Mouse (Mus musculus) urinary bladder, postnatal 36 days (tissue): Measurements from ENCODE around the gene Crot.
"Not testable (repeated sequence)": the region's sequence is repeated elsewhere in the genome, so short reads cannot be mapped to it uniquely, and the experiment has no call there.

Experiments used
- DNase-seq, 2 experiments: peaks; one replicate each; pipeline ENCODE4 v3.0.0; 2022; ENCODE audit warnings: low spot score in 2 of 2, mixed read lengths in 1 of 2

Crot gene

DNA sequence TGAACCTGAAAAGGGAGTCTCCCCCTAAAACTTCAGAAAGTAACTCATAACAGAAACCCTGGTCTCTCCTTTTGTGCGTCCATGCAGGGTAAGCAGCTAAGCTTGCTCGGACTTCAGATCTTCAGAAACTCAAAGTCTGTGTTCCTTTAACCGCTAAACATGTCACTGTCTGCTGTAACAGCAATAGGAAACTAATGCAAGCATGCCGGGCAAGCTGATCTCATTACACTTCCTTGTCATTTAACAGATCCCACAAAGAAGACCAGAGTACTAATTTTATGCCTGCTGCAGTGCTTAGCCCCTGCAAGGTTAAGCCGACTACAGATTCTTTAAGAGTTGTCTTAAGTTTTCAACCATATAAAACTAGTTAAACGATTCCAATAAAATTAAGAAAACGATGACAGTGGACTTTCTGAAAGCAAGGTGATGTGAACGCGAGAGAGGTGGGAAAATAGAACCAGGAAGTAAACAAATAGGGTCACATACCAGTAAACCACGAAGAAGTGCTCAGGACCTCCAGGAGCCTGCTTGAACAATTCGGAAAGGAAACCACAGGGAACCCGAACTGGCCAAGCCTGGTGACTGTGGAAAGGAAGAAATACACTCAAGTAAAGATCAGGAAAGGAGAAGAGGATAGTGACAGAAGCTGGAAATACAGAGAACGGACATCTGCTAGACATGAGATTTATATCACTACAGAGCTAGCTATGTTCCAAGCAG, 998 bp downstream of the Crot start:
- DNase-seq = no peak

DNA sequence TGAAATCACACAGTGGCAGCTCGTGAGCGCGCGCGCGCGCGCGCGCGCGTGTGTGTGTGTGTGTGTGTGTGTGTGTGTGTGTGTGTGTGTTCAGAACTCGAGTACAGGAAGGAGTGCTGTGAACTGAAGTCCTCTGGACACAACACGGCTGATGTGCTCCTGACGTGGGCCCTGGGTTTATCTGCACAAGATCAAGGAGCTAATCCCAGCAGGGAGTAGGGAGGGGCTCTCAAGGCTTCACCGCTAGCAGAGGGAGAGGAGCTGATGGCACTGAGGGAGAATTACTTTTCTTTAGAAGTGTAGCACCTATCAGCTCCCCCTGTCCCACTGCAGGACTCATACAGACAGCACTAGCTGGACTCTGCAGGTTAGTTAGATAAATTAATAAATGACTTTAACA, 5.5 kb downstream of the Crot start:
- no peak for DNase-seq

DNA sequence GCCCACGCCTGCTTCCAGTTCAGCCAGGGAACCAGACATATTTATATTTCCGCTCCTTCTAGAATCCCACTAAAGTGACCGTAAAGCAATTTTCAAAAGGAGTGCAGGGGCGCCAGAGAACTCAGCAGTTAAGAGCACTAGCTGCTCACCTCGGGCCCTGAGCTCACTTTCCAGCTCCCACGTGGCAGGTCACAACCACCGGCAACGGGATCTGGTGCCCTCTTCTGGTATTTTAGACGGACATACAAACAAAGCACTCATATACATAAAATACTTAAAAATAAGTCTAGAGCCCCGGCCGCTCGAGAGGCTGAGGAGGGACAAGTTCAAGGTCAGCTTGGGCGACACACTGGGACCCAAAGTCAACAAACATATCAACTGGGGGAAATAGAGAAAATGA, 6.6 kb downstream of the Crot start:
- DNase-seq = no peak

DNA sequence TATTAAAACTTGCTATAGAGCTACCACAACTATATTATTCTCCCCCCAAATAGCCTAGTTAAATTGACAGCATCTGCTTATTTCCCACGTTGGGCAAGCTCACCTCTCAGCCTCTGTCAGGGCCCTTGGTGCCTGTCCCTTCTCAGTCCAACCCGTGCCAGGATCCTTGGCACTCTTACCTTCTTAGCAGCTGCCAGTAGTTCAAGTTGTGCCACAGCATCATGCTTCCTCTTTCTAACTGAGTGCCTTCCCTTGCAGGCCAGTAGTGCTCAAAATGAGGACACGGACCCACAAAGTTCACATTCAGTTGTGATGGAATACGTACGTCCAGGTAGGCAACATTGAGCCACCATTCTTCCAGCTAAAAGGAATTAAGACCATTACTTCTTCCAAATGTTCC, 9.2 kb downstream of the Crot start:
- no peak for DNase-seq

DNA sequence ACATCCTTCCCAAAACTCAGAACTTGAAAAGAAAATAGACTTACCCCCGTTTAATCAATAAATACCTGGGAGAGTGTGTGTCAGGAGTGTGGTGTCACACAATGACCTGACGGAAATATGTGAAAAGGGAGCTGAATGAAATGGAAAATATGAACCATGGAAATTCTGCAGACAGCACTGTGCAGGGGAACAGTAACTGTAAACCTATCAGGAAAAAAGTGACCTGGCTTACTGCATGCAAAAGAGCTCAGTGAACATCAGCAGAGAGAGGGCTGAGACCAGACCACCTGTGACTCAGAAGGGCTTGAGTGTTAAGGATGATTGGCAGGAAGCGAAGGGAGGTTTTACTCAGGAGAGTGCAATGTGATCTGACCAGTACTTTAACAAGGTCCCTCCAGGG, 11.7 kb downstream of the Crot start:
- no peak for DNase-seq

DNA sequence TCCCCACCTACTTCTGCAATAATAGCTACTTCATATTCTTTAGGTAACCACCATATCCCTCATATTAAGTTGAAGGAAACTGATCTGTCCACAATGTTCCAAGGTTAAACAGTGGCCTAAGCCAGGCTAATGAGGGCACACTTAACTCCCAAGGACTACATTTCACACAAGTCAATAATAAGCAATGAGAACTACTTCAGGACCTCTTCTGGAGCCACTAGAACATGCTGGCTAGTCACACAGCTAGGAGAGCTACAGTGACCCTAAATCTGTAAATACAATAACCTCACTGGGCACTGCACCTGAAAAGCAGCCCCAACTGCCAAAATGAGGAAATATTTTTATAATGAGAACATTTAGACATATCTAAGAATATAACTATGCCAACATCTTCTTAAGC, 22.4 kb downstream of the Crot start:
- DNase-seq = no peak

DNA sequence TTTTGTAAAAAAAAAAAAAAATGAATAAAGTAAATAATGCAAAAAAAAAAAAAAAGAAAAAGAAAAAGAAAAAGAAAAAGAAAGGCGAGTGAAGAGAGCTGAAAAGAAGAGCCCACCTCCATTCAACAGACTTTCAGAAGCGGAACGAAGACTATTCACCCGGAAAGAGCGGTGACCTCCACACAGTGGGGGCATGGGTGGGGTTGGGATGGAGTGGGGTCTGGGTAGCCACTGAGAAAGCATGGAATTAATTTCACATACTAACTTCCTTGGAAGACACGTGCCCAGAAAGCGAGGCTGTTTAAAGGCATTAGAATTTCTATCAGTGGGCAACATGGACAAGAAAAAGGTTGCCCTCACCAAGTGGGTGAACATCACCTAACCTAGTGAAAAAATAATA, 24.8 kb downstream of the Crot start:
- no peak for DNase-seq

DNA sequence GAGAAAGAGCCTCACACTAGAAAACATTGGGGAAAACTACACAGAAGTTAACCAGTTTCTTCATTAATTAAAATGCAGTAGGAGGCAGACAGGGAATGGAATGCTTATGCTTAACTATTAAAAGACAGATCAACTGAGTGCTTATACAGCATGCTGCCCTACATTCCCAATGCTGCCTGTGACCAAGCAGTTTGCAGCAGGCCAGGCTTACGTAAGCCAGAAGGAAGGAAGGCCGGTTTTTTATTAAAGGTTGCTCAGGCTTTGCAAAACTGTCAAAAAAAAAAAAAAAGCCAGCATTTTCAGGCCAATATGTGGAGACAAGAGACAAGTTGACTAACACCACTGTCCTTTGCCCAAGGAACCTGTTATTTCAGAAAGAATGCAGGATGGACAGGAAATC, 26.4 kb downstream of the Crot start:
- no peak for DNase-seq

DNA sequence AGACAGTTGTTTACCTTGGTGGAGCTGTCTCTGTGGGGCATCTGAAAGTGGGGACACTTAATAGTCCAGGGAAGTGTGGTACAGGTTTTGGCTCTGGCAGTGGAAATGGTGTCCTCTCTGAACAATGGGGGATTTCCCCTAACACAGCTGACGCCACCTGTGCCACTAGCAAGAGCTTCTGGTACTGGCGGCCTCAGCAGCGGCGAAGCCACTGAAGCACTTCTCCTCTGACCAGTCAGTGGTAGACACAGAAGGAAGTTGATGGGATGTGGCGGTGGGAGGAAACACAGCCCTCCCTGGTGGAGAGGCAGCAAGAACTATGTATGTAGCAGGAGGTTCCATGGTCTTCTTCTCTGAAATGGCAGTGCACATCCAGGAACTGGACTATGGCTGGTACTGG, 32.6 kb downstream of the Crot start:
- DNase-seq = no peak

DNA sequence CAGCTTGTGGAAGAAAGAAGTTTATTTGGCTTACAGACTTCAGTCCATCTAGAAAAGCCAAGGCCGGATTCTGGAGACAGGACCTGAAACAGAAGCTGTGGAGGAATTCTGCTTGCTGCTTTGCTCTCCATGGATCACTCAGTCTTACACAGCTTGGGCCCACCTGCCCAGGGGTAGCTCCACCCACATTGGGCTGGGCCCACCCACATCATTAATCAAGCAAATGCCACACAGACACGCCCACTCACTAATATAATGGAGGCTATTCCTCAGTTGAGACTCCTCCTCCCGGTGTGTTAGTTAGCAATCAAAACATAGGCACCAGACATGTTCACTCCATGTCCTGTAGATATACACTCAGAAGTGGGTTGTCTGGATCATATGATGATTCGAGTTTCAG, 36.6 kb downstream of the Crot start:
- no peak for DNase-seq

DNA sequence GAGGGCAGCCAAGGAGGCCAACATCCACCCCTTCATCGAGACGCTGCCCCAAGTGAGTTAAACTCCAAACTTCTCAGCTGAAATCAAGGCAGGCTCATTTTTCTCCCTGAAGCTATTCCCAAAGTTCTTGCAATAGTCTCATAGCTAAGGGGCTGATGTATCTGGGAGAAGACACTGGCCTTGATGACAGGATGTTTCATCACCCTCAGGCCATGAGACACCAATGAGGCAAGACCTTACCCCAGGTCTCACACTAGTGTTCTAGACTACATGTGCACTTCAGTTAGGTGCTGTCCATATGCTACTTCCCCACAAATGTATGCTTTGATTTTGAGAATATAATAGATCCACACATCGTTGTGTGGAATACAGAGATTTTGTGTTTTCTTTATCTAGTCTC, 41.6 kb downstream of the Crot start:
- no peak for DNase-seq

DNA sequence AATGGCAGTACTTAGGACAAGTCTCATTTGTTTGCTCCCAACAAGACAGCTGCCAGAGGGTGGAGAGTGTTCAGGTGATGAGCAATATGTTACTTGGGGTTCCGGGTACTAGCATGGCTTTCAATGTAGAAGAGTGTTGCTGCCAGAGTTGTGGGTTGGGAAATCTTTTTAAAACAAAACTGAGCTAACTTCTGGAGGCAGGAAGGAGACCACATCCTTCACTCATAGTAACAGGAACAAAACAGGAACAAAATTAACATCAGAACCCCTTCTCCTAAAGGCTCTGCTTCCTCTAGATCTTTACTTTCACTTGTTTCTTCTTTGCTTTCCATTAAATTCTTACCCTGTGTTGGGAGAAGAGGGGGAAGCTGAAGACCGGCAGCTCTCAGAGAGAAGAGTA, 43.5 kb downstream of the Crot start:
- no peak for DNase-seq

DNA sequence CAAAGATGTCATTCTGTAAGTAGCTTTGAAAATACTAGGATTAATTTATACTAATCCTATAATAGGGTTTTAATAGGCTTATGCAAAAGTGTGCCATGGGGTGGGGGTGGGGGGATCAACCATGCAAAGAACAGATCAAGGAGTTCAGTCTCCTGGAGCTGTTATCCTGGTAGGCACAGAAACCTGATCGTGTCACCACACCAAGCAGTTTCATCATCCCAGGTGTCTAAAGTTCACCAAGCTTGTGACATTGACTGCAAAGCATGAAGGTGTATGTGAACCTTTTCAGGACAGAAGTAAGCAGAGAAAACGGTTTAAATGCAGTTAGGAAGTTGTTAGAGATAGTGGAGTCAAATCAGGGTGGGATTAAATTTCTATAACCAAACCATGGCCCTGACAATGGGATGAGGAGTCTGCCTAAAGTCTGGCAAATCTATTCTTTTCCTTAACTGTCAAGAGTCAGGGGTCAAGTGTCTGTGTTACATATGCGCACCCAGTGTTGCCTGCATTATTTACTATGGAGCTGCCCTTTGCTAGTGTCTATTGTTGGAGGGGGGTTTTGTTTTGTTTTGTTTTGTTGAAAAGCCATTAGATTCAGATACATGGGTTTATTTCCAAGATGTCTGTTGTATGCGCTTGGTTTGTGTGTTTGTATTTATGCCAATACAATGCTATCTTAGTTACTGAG, 49.6 kb downstream of the Crot start:
- no peak for DNase-seq

DNA sequence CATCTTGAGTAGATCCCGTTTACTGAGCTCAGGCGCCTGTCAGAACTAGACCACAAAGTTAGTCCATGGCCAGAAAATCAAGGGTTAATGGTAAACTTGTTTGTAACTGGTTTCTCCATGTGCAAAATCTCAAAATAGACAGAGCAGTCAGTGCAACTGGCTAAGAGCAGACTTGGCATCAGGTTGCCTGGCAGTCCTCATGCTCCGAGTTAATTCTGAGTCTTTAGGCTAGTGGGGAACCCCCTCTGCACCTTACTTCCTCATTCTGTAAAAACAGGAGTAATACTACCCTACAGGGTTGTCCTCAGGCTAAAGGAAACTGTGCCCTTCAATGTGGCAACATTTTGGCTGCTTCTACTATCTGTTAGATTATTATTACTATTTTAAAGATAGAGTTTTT, 53.3 kb downstream of the Crot start:
- no peak for DNase-seq

DNA sequence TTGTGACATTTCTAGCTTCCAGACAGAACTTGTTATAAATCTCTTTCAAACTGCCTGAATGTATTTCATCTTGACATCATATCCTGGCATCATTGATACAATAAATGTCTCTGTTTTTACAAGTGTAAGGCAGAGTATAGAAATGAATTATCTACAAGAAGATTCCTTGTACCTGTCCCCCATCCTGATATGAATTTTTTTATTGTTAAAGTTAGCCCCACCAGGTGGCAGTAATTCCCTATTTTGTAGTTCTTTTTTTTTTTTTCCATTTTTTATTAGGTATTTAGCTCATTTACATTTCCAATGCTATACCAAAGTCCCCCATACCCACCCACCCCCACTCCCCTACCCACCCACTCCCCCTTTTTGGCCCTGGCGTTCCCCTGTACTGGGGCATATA, 55.9 kb downstream of the Crot start:
- not testable (repeated sequence) for DNase-seq

DNA sequence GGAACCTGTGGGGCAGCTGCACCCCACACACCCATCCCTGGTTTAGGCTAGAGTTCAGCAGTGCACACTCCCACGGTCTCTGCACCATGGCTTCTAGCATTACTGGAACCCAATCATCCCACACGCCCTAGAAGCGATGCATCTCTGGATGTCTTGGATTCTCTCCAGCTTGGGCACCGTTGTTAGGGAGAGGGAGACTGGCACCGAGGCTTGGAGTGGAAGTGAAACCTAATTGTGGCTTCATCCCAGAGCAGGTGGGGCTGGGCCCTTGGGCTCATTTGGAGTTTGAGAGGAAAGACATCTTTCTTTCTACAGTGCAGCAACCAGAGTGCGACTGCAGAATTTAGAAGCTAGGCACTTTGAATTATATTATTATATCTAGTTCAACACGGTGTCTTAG, 59.2 kb downstream of the Crot start:
- DNase-seq = no peak

DNA sequence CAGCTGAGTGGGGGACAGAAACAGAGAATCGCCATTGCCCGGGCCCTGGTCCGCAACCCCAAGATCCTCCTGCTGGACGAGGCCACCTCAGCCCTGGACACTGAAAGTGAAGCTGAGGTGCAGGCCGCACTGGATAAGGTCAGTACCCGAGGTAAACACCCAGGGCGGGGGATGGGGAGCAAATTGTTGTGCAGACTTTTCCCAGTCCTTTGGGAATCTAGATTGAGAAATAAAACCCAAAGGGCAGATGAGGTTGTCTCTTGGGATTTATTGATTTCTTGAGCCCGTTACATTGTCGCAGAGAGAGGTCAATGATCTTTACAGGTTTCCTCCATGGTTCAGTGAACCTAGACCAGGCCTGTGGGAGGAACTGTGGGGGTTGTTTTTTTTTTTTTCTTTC, 68.7 kb downstream of the Crot start:
- DNase-seq = no peak

DNA sequence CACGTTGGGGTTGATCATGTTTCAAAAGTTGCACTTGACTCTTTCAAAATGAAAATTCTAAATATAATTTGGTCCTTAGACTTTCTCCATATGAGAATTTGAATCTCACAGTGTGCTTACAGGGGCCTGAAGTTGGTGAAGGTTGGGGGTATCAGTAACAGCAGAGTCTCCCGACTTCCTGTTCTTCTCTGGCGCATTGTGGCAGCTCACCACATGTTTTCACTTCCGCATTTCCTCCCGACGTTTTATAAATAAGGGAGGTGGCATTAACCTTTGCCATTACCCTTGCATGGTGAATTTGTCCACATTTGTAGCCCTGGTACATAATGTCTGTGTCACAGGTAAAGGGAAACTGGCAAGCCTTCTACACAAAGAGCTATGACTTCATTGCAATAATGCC, 80.1 kb downstream of the Crot start:
- DNase-seq = no peak

DNA sequence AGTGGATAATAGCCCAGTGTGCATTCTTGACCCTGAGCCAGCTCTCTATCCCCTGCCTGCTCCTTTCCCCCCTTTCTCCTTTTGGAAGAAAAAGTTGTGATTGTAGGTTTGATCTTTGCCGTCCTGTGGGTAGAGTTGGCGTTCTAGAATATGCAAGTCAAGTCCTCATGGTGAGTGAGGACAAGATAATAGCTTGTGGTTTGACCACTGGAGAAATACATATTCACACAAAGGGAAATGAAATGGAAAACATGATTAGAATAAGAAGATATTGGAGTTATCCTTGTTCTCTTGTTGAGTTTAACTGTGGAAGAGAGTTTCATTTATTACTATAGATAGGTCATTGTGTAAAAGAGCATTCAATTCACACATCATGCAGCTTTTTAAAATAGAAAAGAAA, 80.7 kb downstream of the Crot start:
- no peak for DNase-seq
